Mouse (Mus musculus) stomach, postnatal 0 days (tissue): ENCODE measurements around the gene Dusp14. TPM values are rescaled to one million over a fixed set of nuclear protein-coding genes. Genes with fewer than 3 reads are reported as not detected.

ENCODE experiments used
- ATAC-seq: fragments of 200-750 bp; cut with Nextera tagmentation; 2 replicates; pipeline ENCODE4 v1.8.0; 2017; ENCODE audit not compliant: low FRiP score, low TSS enrichment
- DNase-seq: peaks from one replicate; pipeline ENCODE4 v3.0.0-alpha.2; 2016; ENCODE audit warnings: low spot score
- H3K27ac ChIP-seq: fragments of 300-500 bp; sonication (generic); replicated peaks from 2 replicates; pipeline ENCODE4 v1.5.1; 2014; ENCODE audit warnings: mild to moderate bottlenecking, control low read depth
- H3K27me3 ChIP-seq: fragments of 300-500 bp; sonication (generic); 2 replicates; pipeline ENCODE4 v1.6.1; 2014; ENCODE audit warnings: low read length; ENCODE audit not compliant: control insufficient read depth, insufficient read depth
- H3K36me3 ChIP-seq: fragments of 300-500 bp; sonication (generic); 2 replicates; pipeline ENCODE4 v1.6.1; 2014; ENCODE audit warnings: low read length, mixed read lengths; ENCODE audit not compliant: control insufficient read depth, insufficient read depth
- H3K4me1 ChIP-seq: fragments of 300-500 bp; sonication (generic); replicated peaks from 2 replicates; pipeline ENCODE4 v1.6.1; 2014; ENCODE audit warnings: antibody characterized with exemption; ENCODE audit not compliant: control insufficient read depth, insufficient read depth
- H3K4me2 ChIP-seq: fragments of 300-500 bp; sonication (generic); replicated peaks from 2 replicates; pipeline ENCODE4 v1.6.1; 2014; ENCODE audit warnings: low read depth, mild to moderate bottlenecking, control low read depth, moderate library complexity
- H3K4me3 ChIP-seq: fragments of 300-500 bp; sonication (generic); 2 replicates; pipeline ENCODE4 v1.5.1; 2014; ENCODE audit warnings: low read depth, low read length, control low read depth
- H3K9ac ChIP-seq: fragments of 300-500 bp; sonication (generic); 2 replicates; pipeline ENCODE4 v1.6.1; 2014; ENCODE audit warnings: mild to moderate bottlenecking, low read length, control low read depth, mixed read lengths
- H3K9me3 ChIP-seq: fragments of 300-500 bp; sonication (generic); 2 replicates; pipeline ENCODE4 v1.6.1; 2016; ENCODE audit warnings: low read length; ENCODE audit not compliant: control insufficient read depth
- CTCF ChIP-seq: IDR thresholded peaks from 2 replicates; pipeline ENCODE4 v1.5.1; 2016; ENCODE audit warnings: antibody characterized with exemption, low read depth, mild to moderate bottlenecking, moderate library complexity
- EP300 ChIP-seq: optimal IDR thresholded peaks from 2 replicates; pipeline ENCODE3; 2016; ENCODE audit warnings: antibody characterized with exemption
- WGBS: fragments of 180-500 bp; shearing (Covaris S2); extraction: QIAGEN DNeasy Blood & Tissue Kit; methylation state at CpG from one replicate; pipeline ENCODE4 v1.1.7; 2014; 5-methylcytosine and 5-hydroxymethylcytosine counted together
- polyA plus RNA-seq: library from polyadenylated mRNA; unstranded; fragments of >200 nt; fragmentation: Nextera tagmentation; extraction: Ambion mirVana; gene quantifications from 2 replicates; pipeline ENCODE4 v1.2.1, GENCODE M21; 2015

Dusp14 gene
- polyA plus RNA-seq, 1 experiment from 2014 or later = 118 TPM

- Histone ChIP-seq H3K27ac (peak overlapping the region; percentile 45), H3K27me3 (no peaks in the 10 kb centered on the region)
- 63% methylated on average over 3 of the region's 3 CpGs for WGBS
Observed at GRCm38 (mm10) chr11:84063631-84064209, 5.3 kb downstream of the Dusp14 start.

GRCm38 (mm10) chr11:84062805-84063204 lies 6.3 kb downstream of the Dusp14 start:
- no peak overlapping the region for H3K4me3 ChIP-seq
- H3K27ac ChIP-seq = no peak overlapping the region
- H3K4me1 ChIP-seq = no peaks in the 10 kb centered on the region
- no peak for DNase-seq
- no peak overlapping the region for H3K4me2 ChIP-seq
- TF ChIP-seq CTCF (no peak), EP300 (no peak)
- WGBS = 42% methylated on average over 2 of the region's 2 CpGs
- no peaks in the 10 kb centered on the region for H3K36me3 ChIP-seq
- no peaks in the 10 kb centered on the region for H3K27me3 ChIP-seq
- no peak for ATAC-seq
- no peaks in the 10 kb centered on the region for H3K9me3 ChIP-seq
- no peak overlapping the region for H3K9ac ChIP-seq

More at GRCm38 (mm10) chr11:84063631-84064209, 5.3 kb downstream of the Dusp14 start:
- DNase-seq (peak; percentile 55), ATAC-seq (peak; percentile 58; the same call in 1 of the 2 replicates)
- H3K36me3 ChIP-seq = no peaks in the 10 kb centered on the region
- H3K9ac ChIP-seq = no peak overlapping the region
- H3K4me1 ChIP-seq = no peaks in the 10 kb centered on the region
- H3K9me3 ChIP-seq = no peaks in the 10 kb centered on the region
- H3K4me3 ChIP-seq = no peak overlapping the region
- no peak overlapping the region for H3K4me2 ChIP-seq
- TF ChIP-seq CTCF = no peak
- no peak for TF ChIP-seq EP300

- Histone ChIP-seq H3K9ac (no peak overlapping the region), H3K9me3 (no peaks in the 10 kb centered on the region), H3K36me3 (no peaks in the 10 kb centered on the region), H3K27ac (no peak overlapping the region), H3K4me2 (no peak overlapping the region), H3K27me3 (no peaks in the 10 kb centered on the region), H3K4me3 (no peak overlapping the region), H3K4me1 (no peaks in the 10 kb centered on the region)
- TF ChIP-seq EP300 = no peak
- TF ChIP-seq CTCF = 0 out of 2 replicates have a peak, but pooled peaks have one; percentile 7
- WGBS = 63% methylated on average over 2 of the region's 2 CpGs
- no peak for DNase-seq
- ATAC-seq = no peak
Observed at GRCm38 (mm10) chr11:84061881-84062280, 7.2 kb downstream of the Dusp14 start.

GRCm38 (mm10) chr11:84060635-84061034 lies 8.4 kb downstream of the Dusp14 start:
- ATAC-seq = no peak
- Histone ChIP-seq H3K4me1 (no peaks in the 10 kb centered on the region), H3K27me3 (no peaks in the 10 kb centered on the region), H3K36me3 (no peaks in the 10 kb centered on the region), H3K4me3 (no peak overlapping the region), H3K9ac (no peak overlapping the region), H3K9me3 (no peaks in the 10 kb centered on the region), H3K27ac (no peak overlapping the region), H3K4me2 (no peak overlapping the region)
- 82% methylated on average over 6 of the region's 6 CpGs for WGBS
- DNase-seq = no peak
- TF ChIP-seq EP300 (no peak), CTCF (no peak)

- Histone ChIP-seq H3K9me3 (no peaks in the 10 kb centered on the region; the same call in 1 of the 2 replicates), H3K27me3 (no peaks in the 10 kb centered on the region), H3K9ac (no peak overlapping the region), H3K36me3 (no peaks in the 10 kb centered on the region), H3K4me1 (no peaks in the 10 kb centered on the region), H3K4me3 (no peak overlapping the region), H3K27ac (no peak overlapping the region), H3K4me2 (no peak overlapping the region)
- DNase-seq = no peak
- 90% methylated on average over 2 of the region's 2 CpGs for WGBS
- ATAC-seq = no peak
- TF ChIP-seq CTCF (no peak), EP300 (no peak)
Observed at GRCm38 (mm10) chr11:84059784-84060183, 9.3 kb downstream of the Dusp14 start.

- Histone ChIP-seq H3K9me3 (no peaks in the 10 kb centered on the region; the same call in 1 of the 2 replicates), H3K27me3 (no peaks in the 10 kb centered on the region), H3K36me3 (no peaks in the 10 kb centered on the region), H3K4me1 (no peaks in the 10 kb centered on the region), H3K4me2 (no peak overlapping the region), H3K9ac (no peak overlapping the region), H3K27ac (no peak overlapping the region), H3K4me3 (no peak overlapping the region)
- DNase-seq (no peak), ATAC-seq (no peak)
- WGBS = 97% methylated on average over 2 of the region's 2 CpGs
- TF ChIP-seq CTCF = no peak
- TF ChIP-seq EP300 = no peak
Observed at GRCm38 (mm10) chr11:84057418-84057817, 11.6 kb downstream of the Dusp14 start.
